Mouse (Mus musculus) forebrain, embryonic 10.5 days (tissue): ENCODE results near the gene Nek10. TPM values are rescaled to one million over a fixed set of nuclear protein-coding genes. Genes with fewer than 3 reads are reported as not detected.
A peak's percentile ranks its signal among the peaks of the same experiment; 100 is the strongest.
"Not testable (repeated sequence)": the region's sequence is repeated elsewhere in the genome, so short reads cannot be mapped to it uniquely, and the experiment has no call there.

Experiments
- DNase-seq: peaks from one replicate; pipeline ENCODE4 v3.0.0-alpha.2; 2017; ENCODE audit warnings: low spot score; ENCODE audit errors: extremely low spot score
- H3K27ac ChIP-seq: fragments of 300-500 bp; sonication (generic); 2 replicates; pipeline ENCODE4 v1.5.1; 2016; ENCODE audit warnings: mild to moderate bottlenecking
- H3K27me3 ChIP-seq: fragments of 300-500 bp; sonication (generic); 2 replicates; pipeline ENCODE4 v1.6.1; 2016; ENCODE audit warnings: mild to moderate bottlenecking; ENCODE audit not compliant: poor library complexity, severe bottlenecking
- H3K36me3 ChIP-seq: fragments of 300-500 bp; sonication (generic); replicated peaks from 2 replicates; pipeline ENCODE4 v1.6.1; 2016; ENCODE audit warnings: mild to moderate bottlenecking, moderate library complexity
- H3K4me1 ChIP-seq: fragments of 300-500 bp; sonication (generic); 2 replicates; pipeline ENCODE4 v1.6.1; 2016
- H3K4me3 ChIP-seq: fragments of 300-500 bp; sonication (generic); 2 replicates; pipeline ENCODE4 v1.5.1; 2016; ENCODE audit warnings: mild to moderate bottlenecking, moderate library complexity
- H3K9me3 ChIP-seq: fragments of 300-500 bp; sonication (generic); 2 replicates; pipeline ENCODE4 v1.6.1; 2016; ENCODE audit warnings: mild to moderate bottlenecking, moderate library complexity
- WGBS: fragments of 180-500 bp; shearing (Covaris S2); methylation state at CpG from one replicate; pipeline ENCODE4 v1.1.7; 2016; 5-methylcytosine and 5-hydroxymethylcytosine counted together
- polyA plus RNA-seq: library from polyadenylated mRNA; unstranded; fragments of >200 nt; fragmentation: Nextera tagmentation; extraction: Ambion mirVana; gene quantifications from 2 replicates; pipeline ENCODE4 v1.2.1, GENCODE M21; 2016

Gene Nek10
- 0.05 TPM in 1 of 2 replicates, not detected in the other for polyA plus RNA-seq

GRCm38 (mm10) chr14:14803115-14803514 is at the start of gene Nek10:
Gene Nek10 (plus strand): TSS chr14:14803415.
- H3K4me3 ChIP-seq, DNase-seq, H3K27me3 ChIP-seq, H3K4me1 ChIP-seq, H3K9me3 ChIP-seq, H3K27ac ChIP-seq: not testable (repeated sequence)
- WGBS = 65% methylated on average over 2 of the region's 2 CpGs
- peaks cover 24% of the 10 kb centered on the region for H3K36me3 ChIP-seq

- H3K27me3 ChIP-seq = no peaks in the 10 kb centered on the region
- no peaks in the 10 kb centered on the region for H3K4me1 ChIP-seq
- no peak for DNase-seq
- no peak overlapping the region for H3K27ac ChIP-seq
- H3K4me3 ChIP-seq = no peak overlapping the region
- no peaks in the 10 kb centered on the region for H3K9me3 ChIP-seq
- 92% methylated on average over 2 of the region's 2 CpGs for WGBS
- H3K36me3 ChIP-seq = peaks cover 100% of the 10 kb centered on the region
Observed at GRCm38 (mm10) chr14:14781169-14781568, 22.0 kb upstream of the Nek10 start.

GRCm38 (mm10) chr14:14784223-14784622 is 19.0 kb upstream of the Nek10 start:
- H3K27ac ChIP-seq = no peak overlapping the region
- WGBS = 89% methylated on average over 1 of the region's 1 CpGs
- DNase-seq = no peak
- H3K9me3 ChIP-seq = no peaks in the 10 kb centered on the region
- H3K36me3 ChIP-seq = peaks cover 98% of the 10 kb centered on the region
- H3K4me3 ChIP-seq = no peak overlapping the region
- no peaks in the 10 kb centered on the region for H3K4me1 ChIP-seq
- no peaks in the 10 kb centered on the region for H3K27me3 ChIP-seq

- H3K36me3 ChIP-seq = peaks cover 94% of the 10 kb centered on the region
- no peaks in the 10 kb centered on the region for H3K27me3 ChIP-seq
- 100% methylated on average over 1 of the region's 1 CpGs for WGBS
- no peak overlapping the region for H3K27ac ChIP-seq
- no peaks in the 10 kb centered on the region for H3K9me3 ChIP-seq
- H3K4me3 ChIP-seq = no peak overlapping the region
- no peak for DNase-seq
- no peaks in the 10 kb centered on the region for H3K4me1 ChIP-seq
Observed at GRCm38 (mm10) chr14:14786979-14787378, 16.2 kb upstream of the Nek10 start.

GRCm38 (mm10) chr14:14789840-14790470 is 13.3 kb upstream of the Nek10 start:
- H3K27me3 ChIP-seq = no peaks in the 10 kb centered on the region
- no peaks in the 10 kb centered on the region for H3K4me1 ChIP-seq
- no peak for DNase-seq
- H3K4me3 ChIP-seq = no peak overlapping the region
- H3K9me3 ChIP-seq = no peaks in the 10 kb centered on the region
- H3K27ac ChIP-seq = no peak overlapping the region
- H3K36me3 ChIP-seq = peaks cover 76% of the 10 kb centered on the region
- 98% methylated on average over 4 of the region's 4 CpGs for WGBS

GRCm38 (mm10) chr14:14799861-14800260 is 3.4 kb upstream of the Nek10 start:
- Histone ChIP-seq H3K4me3 (no peak overlapping the region), H3K27me3 (no peaks in the 10 kb centered on the region), H3K27ac (no peak overlapping the region), H3K4me1 (peaks cover 7% of the 10 kb centered on the region), H3K9me3 (no peaks in the 10 kb centered on the region), H3K36me3 (peaks cover 49% of the 10 kb centered on the region)
- no peak for DNase-seq
- 91% methylated on average over 5 of the region's 5 CpGs for WGBS

- peaks cover 49% of the 10 kb centered on the region for H3K36me3 ChIP-seq
- DNase-seq = no peak
- H3K9me3 ChIP-seq = no peaks in the 10 kb centered on the region
- no peak overlapping the region for H3K4me3 ChIP-seq
- H3K4me1 ChIP-seq = peaks cover 7% of the 10 kb centered on the region
- no peaks in the 10 kb centered on the region for H3K27me3 ChIP-seq
- no peak overlapping the region for H3K27ac ChIP-seq
- 97% methylated on average over 4 of the region's 4 CpGs for WGBS
Observed at GRCm38 (mm10) chr14:14800332-14800731, 2.9 kb upstream of the Nek10 start.

- Histone ChIP-seq H3K27me3 (no peaks in the 10 kb centered on the region), H3K9me3 (no peaks in the 10 kb centered on the region), H3K27ac (no peak overlapping the region), H3K36me3 (peaks cover 45% of the 10 kb centered on the region), H3K4me3 (no peak overlapping the region), H3K4me1 (peaks cover 7% of the 10 kb centered on the region)
- 95% methylated on average over 3 of the region's 3 CpGs for WGBS
- no peak for DNase-seq
Observed at GRCm38 (mm10) chr14:14800810-14801209, 2.4 kb upstream of the Nek10 start.

- no peaks in the 10 kb centered on the region for H3K27me3 ChIP-seq
- peaks cover 17% of the 10 kb centered on the region for H3K36me3 ChIP-seq
- no peak overlapping the region for H3K4me3 ChIP-seq
- WGBS = 19% methylated on average over 10 of the region's 10 CpGs
- H3K9me3 ChIP-seq = no peaks in the 10 kb centered on the region
- peak; percentile 28 for DNase-seq
- no peak overlapping the region for H3K27ac ChIP-seq
- H3K4me1 ChIP-seq = peaks cover 7% of the 10 kb centered on the region
Observed at GRCm38 (mm10) chr14:14803921-14804517, 804 bp downstream of the Nek10 start.

- peaks cover 13% of the 10 kb centered on the region for H3K36me3 ChIP-seq
- H3K9me3 ChIP-seq = no peaks in the 10 kb centered on the region
- peaks cover 7% of the 10 kb centered on the region for H3K4me1 ChIP-seq
- H3K27ac ChIP-seq = no peak overlapping the region
- WGBS = 76% methylated on average over 5 of the region's 5 CpGs
- DNase-seq = no peak
- no peak overlapping the region for H3K4me3 ChIP-seq
- no peaks in the 10 kb centered on the region for H3K27me3 ChIP-seq
Observed at GRCm38 (mm10) chr14:14804518-14805212, 1.4 kb downstream of the Nek10 start.

- H3K9me3 ChIP-seq = no peaks in the 10 kb centered on the region
- no peak overlapping the region for H3K4me3 ChIP-seq
- no peaks in the 10 kb centered on the region for H3K27me3 ChIP-seq
- 84% methylated on average over 12 of the region's 12 CpGs for WGBS
- no peaks in the 10 kb centered on the region for H3K36me3 ChIP-seq
- no peak for DNase-seq
- H3K4me1 ChIP-seq = no peaks in the 10 kb centered on the region
- H3K27ac ChIP-seq = no peak overlapping the region
Observed at GRCm38 (mm10) chr14:14832520-14833240, 29.5 kb downstream of the Nek10 start.

GRCm38 (mm10) chr14:14833498-14833897 is 30.3 kb downstream of the Nek10 start:
- Histone ChIP-seq H3K9me3 (no peaks in the 10 kb centered on the region), H3K27me3 (no peaks in the 10 kb centered on the region), H3K4me1 (no peaks in the 10 kb centered on the region), H3K27ac (no peak overlapping the region), H3K4me3 (no peak overlapping the region), H3K36me3 (no peaks in the 10 kb centered on the region)
- 96% methylated on average over 1 of the region's 1 CpGs for WGBS
- DNase-seq = no peak
